Mouse (Mus musculus) adrenal gland, adult 18-20 months (tissue): Measurements from ENCODE around the gene Tcap. TPM values are rescaled to one million over a fixed set of nuclear protein-coding genes. Genes with fewer than 3 reads are reported as not detected.

Source experiments
- DNase-seq, 2 experiments: peaks; one replicate each; pipeline ENCODE4 v3.0.0; 2021 to 2022; ENCODE audit warnings: low spot score in 2 of 2
- total RNA-seq, 2 experiments: library from RNA; stranded (reverse); gene quantifications; 1 replicate in 1 of 2; 2 replicates in 1 of 2; pipeline ENCODE4 v1.2.3; 2021

Gene Tcap
- total RNA-seq, 2 experiments from 2014 or later, result 3.5 TPM; not detected in 1

DNA sequence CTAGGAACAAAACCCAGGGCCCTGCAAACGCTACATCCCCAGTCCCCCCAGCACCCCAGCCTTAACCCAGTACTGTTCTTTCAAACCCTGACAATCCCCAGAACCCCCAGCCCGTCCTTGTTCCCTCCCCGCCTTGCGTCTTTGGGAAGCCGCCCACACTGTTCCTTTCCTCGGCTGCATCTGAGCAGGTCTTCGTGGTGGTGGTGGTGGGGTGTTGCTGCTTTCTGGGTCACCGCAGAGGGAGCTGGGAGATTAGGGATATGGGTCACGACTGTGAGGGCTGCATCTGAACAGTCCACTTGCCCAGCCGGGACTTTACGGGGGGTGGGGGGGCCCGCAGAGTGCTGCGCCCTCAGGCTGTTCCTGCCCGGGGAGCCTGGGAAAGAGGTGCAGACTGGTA is 29.2 kb upstream of the Tcap start:
- DNase-seq, result no peak

DNA sequence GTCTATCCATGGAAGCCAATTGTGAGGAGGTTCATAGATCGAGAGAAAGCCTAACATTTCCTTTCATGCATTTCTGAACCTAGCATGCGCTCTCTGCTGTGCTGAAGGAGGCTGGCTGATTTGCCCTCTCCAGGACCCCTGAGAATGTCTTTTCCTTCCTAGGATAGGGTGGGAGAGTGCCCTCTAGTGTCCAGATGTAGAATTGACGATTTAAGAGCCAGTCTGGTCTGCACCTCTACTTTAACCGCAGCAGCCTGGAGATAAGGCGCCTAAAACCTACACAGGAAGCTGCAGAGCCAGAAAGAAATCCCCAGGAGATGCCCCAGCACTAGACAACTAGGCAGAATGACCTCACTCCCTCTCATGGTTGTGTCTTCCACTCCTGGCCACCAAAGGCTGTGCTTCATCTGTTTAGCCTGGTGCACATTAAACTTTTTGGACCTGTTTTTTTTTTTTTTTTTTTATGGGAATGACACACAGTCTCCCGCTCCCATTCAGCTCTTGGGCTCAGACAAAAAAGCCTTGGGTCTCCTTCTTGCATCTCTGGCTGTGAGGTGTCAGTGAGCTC is 27.8 kb upstream of the Tcap start:
- peak in 1 of 2 experiments; percentile 38 for DNase-seq

DNA sequence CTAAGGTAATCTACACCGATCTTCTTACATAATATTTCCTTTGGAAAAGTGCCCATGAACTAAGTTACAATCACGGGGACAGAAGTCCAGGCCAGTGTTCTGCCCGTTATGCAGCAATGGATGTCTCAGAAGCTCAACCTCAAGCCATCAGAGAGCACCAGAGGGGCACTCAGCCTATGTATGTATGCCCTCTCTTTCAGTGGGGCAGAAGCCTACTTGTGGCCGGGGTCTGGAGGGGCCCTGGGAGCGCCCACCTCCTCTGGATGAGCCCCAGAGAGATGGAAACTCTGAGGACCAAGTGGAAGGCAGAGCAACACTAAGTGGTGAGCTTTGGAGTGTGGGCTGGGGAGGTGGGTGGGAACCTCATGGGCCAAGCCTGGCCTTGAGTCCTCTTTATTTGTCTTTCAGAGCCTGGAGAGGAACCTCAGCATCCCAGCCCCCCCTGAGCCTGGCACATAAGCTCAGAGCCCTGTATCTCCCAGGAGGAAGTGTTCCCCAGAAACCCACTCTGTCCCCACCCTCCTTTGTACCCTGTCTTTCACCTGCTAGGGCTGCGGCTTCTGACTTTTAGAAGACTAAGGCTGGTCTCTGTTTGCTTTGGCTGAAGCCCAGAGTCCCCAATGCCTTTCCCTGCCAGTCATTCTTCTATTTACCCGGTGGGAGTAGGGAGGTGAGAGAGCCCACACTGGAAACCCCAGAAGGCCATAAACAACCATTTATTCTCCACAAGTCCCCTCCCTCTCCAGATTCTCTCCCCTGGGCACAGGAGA is 26.8 kb upstream of the Tcap start:
- DNase-seq, result no peak

DNA sequence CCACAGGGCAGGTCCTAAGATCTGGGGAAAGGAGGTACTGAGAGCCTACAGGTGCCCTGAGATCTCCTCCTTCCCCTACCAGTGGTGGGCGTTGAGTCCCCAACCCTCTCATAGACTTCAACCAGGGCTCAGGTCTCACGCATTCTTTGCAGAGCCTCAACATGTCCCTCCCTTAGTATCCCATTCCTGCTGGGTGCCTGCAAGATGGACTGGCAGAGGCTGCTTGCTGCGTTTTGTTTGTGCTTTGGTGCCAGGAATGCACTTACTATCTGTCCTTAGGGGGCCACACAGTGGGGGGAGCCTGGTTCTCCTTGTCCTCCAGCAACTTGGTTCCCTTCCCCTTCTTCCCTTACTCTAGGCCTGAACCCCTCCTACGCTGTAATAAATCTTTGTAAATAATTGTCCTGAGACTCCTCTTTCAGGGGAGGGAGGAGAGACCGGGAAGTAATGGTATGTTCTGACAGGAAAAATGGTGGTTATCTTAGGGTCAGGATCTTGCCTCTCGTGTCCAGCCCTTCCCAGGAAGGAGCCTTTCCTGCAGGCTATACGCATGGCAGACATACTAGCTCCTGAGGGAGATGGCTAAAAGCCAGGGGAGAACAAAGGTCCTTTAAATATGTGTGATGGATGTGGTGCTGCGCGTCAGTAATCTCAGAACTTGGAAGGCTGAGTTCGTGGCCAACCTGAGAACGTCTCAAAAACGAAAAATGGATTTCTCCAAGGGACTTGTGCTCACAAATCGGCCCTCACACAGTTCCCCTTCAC is 26.0 kb upstream of the Tcap start:
- DNase-seq, result no peak

DNA sequence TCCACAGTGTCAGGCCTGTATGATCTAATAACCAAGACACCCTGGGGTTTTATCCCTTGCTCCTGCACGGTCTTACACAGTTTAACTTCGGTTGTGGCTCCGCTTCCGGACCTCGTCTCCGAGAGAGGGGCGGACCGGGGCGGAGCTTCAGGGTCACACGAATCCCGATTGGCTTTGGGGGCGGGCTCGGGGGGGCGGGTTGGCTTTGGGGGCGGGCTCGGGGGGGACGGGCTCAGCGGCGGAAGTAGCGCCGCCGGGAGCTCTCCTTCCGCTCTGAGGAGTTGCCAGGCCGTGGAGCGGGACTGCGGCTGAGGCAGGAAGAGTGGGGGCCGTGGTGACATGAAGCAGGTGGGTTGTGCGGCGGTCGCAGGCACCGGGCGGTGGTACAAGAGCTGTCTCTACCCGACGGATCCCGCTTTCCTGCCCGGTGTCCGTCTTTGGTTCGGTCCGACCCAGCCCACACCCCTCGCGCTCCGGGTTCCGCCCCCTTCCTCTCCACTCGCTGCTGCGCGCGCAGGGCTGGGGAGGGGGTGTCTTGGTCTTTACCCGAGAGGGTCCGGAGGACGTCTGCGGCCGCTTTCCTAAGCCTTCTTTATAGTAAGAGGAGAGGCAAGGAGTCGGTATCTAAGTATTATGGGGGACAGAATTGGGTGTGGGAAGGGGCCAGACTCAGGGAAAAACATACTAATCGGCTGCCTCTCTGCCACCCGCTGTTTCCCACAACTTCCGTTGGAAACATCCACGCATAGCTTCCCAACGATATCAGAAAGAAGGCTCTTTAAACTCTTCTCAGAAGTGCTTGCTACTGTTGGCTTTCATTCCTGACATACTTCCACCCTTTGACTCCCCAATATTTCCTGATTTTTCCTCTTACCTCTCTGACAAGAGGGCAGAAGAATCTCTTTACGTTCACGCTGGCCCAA is 25.2 kb upstream of the Tcap start, which contains the start of gene Stard3:
Stard3 (plus strand) TSS at position 208 of the 923 bp plus-strand sequence.
- DNase-seq, result peak; percentile 79 to 83

DNA sequence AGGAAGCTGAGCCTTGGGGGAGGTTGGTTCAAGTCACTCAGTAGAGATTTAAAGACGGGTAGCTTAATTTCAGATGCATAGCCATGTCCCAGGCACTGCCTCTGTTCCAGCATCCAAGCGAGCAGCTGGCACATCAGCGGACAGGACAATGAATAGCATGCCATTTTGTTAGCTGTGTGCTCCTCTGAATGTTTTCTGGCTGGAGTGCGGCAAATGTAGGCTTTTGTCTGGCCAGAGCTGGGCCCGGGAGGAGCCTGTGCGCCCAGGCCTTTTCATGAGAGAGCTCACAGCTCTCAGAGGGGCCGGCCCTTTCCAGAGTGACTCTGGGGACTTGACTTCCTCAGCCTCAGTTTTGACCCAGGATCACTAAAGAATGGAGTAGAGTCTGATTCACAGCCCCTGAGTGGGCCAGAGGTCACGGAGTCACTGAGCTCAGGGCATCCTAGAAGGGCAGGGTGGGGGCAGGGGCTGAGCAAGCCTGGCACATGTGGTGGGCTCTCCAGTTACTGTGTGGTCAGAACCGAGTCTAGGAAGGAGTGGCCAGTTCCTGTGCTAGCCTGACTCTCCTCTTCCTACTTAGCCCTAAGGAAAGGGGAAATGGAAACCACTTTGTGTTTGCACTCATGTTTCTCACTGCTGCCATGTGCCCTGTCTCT is 22.6 kb upstream of the Tcap start:
- DNase-seq, result no peak

DNA sequence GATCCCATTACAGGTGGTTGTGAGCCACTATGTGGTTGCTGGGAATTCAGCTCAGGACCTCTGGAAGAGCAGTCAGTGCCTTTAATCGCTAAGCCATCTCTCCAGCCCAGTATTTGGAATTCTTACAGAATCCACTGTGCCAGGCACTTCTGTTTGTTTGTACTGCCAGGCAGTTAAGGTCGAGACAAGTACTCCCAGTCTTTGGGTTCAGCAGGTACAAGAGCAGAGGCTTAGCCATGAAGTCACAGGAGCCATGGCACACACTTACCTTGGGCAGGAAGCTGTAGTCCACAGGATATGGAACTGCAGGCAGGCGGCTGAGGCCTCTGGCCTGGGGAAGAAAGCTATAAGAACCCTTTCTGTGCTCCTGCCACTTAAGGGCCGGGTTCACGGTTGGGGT is 19.8 kb upstream of the Tcap start:
- DNase-seq, result no peak

DNA sequence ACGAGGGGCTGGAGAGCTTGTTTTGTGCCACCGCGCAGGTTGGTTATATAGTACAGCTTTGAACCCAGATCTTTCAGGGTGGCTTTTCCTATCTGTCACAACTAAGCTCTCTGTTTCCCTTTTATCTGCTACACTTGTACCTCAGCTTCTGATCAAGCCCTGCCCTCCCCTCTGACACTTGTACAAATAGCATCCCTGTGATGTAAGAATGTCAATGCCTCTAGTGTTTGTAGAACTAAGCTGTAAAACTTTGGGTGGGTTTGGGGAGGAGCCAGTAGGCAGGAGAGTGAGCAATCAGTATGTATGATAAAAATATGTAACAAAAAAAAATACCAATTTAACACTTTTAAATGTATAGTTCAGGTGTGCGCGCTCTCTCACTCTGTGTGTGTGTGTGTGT is 19.2 kb upstream of the Tcap start:
- no peak for DNase-seq

DNA sequence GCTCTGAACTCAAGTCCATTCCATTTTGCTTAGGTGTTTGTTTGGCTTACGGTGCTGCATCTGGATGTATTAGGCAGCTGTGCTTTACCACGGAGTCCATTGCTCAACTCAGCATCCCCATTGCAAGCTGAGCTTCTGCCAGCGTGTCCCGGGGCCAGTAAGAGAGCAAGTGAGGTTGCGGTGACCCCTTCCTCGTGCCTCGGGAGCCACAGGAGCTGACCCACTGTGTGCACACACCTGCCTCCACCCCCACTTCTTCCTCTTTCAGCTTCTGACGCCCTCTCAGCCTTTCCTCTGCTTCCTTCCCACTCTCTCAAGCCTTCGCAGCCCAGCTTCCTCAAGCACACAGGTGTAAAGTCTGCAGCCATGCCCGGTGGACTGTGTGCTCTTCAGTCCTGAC is 17.3 kb upstream of the Tcap start:
- no peak for DNase-seq

DNA sequence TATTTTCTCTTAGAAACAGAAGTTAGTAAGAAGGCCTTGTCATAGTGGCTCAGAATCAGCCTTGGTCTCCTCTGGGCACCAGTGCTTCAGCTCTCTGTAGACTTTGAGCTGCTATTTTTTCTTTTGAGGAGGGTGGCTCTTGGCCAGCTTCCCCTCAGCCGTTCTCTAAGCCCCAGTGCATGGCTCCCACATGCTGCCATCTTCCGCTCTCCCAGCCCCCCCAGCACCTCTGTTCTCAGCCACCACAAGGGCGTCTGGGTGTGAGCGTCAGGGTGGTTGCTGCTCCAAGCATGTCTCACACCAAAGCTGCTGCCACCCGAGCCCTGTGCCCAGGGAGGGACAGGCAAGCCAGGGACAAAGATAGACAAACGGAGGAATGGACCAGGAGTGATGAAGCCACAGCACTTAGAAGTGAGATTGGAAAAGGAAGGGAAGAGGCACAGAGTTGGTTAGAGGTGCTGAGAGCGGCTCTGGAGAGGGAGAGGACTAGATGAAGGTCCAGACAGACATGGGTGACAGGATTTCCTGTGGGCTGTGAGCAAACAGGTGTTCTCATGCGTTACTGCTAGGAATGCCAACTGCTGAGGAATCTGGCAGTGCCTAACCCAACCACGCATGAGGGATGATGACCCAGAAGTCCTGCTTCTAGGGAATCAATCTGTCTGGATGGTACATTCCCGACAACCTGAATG is 16.3 kb upstream of the Tcap start:
- DNase-seq, result no peak

DNA sequence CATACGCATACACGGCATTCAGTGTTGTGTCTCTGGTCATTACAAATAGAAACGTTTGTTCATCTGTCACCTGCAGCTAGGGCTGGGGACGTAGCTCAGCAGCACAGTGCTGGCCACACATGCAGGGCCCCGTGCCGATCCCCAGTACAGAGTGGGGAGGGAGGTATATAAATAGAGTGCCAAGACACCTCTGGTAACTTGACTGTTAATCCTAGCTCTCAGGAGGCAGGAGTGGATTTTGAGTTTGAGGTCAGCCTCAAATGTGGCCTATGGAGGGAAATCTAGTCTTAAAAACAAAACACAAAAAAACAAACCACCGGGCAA is 15.8 kb upstream of the Tcap start:
- no peak for DNase-seq

DNA sequence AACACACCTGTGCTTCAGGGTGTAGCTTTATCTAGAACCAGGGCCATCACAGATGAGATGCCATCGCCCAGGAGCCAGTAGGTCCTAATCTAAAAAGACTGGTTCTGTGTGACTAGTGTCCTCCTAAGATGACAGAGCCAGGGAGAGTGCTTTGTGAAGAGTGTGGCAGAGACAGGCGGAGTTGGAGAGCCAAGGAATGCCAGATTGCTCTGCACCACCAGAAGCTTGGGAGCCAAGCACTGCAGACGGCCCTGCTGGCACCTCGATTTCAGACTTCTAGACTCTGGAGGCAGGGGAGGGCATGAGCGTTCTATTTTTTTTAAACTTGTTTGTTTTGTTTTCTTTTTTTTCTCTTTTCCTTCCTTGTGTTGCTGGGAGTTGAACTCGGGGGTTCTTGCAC is 14.3 kb upstream of the Tcap start:
- DNase-seq, result no peak

DNA sequence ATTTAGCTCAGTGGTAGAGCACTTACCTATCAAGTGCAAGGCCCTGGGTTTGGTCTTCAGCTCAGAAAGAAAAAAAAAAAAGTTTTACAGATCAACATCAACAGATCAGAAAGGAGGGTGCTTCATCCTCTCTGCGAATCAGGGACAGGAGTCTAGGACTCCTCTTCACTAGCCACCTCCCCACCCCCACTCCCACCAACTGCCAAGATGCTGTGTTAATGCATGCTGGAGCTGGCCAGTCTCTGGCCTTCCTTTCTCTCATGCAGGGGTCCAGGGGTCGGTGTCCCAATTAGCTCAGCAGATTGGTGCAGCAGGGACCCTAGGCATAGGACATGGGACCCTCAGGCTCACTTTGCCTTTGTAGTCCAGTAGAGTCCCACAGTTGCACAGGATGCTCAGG is 13.0 kb upstream of the Tcap start:
- no peak for DNase-seq

DNA sequence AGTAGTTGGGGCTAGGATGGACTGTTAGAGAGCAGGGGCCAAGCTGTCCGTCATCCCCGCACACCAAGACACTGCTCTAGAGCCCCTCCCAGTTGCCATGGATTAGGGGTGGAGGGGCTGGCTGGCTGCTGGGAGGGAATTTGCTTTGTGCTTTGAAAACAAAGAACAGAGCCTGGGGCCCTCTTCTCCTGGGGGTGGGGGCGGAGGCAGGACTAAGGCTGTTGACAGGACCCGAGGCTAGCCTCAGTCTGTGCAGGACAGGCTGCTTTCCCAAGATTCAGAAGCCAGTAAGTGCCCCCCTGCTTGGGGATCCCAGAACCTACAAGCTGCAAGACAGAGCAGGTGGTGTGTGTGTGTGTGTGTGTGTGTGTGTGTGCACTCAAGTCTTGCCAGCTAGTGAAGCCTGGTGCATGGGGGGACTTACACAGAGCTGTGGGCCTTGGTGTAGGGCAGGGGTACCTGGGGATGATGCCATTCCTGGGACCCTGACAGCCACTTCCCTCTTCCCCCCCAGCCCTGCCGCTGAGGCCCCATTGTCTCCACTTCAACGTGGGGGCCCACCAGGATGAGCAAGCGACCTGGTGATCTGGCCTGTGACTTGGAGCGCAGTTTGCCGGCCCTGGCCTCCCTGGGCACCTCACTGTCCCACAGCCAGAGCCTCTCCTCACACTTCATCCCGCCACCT is 11.9 kb upstream of the Tcap start:
- DNase-seq, result no peak

DNA sequence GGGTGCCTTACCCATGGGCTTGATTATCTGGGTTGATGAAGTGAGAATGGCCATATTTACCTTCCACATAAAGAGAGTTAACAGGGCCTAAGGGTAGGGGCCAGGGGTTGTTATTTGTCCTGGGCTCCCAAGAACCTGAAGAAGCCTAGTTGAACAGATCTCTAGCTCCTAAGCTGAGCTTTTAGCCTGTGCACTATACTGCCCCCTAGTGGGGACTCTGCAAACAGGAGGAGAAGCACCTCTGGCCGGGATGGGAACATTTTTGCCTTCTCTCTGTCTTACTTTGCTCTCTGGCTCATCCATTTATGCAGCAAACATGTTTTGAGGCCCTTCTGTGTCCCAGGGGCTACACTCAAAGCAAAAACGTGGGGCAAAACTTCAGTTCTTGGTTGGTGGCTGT is 11.2 kb upstream of the Tcap start:
- DNase-seq, result peak; percentile 52 to 57

DNA sequence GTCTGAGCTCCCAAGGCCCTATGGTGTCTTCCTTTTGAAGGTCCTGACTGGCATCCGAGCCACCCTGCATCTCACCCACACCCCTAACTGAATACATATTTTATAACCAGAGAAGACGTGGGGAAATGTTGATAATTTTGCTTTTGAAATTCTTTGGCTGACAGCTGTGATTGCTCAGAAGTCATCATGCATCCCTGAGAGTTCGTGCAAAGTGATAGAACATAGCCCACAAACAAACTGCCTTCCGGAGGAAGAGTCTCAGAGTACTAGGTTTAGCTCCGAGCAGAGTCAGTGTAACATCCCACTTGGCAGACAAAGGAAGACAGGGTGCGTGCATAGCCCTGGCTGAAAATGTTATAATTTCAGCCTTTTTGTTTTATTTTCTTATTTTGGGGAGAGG is 10.4 kb upstream of the Tcap start:
- DNase-seq, result no peak

DNA sequence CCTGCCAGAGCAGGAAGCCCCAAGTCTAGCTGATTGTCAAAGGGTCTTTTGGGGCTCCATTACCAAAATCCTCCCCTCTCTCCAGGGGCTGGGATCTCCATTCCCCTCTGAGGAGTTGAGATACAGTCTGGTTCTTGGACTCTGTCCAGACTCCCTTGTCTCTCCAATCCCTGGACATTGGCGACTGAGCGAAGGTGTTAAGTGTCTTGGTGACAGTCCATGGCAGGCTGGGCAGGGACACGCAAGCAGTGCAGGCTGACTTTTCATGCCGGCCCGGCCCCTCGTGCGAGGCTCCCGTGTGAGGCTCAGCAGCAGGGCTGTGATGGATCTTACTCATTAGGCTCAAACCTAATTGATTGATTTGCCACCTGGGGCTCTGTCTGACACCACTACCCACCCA is 9.3 kb upstream of the Tcap start:
- DNase-seq, result no peak

DNA sequence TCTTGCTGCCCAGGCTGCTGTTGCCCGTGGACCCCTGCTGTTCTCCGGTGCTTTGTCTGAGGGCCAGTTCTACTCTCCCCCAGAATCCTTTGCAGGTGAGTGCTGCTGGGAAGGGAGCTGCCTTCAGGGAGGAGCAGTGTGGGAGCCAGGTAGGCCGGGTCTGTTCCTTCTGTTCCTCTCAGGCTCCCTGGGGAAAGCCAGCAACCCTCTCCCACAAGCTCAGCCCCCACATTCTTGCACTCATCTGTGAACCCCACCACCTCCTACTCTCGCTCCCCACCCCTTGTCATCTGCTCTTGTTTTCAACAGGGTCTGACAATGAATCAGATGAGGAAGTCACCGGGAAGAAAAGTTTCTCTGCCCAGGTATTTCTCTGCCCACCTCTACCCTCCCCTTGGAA is 6.9 kb upstream of the Tcap start:
- DNase-seq, result no peak

DNA sequence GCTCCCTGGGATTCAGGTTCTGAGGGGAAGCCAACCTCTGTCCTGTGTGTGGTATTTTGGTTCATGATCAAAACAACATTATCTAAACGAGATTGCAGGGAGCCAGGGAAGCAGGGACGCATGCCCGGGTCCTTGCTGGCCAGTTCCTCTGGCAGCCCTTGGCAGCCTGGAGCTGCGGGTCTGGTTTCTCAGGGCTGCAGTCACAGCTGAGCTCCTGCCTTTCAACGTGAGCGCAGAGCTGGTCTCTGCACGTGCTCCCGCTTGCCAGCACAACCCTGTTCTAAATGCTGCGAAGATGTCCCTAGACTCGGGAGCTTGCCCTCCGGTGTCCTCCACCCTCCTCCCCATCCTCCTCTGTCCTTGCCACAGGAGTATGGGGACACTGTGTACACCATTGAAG is 5.8 kb upstream of the Tcap start:
- DNase-seq, result no peak

DNA sequence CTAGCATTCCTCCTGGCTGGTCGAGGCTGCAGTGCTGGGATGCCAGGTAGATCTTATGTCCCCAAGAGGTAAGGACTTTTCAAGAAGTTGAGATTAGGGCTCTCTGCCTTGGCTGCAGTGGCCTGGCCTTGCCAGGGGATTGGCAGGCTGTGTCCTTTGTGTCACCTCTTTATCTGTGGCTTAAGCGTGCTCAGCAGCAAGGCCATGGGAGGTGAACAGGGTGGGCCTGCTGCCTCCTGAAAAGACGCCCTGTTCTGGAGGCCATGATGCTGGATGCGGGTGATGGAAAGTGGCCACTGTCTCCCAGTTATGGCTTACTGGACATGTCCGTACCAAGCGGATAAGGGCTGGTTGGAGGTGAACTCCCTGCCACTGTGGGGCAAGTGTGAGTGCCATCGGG is 4.2 kb upstream of the Tcap start:
- DNase-seq, result no peak
